Mouse (Mus musculus) left cerebral cortex, postnatal 25 days (tissue): ENCODE measurements at regions not wholly inside any gene's neighbourhood (a gene's known extent, or its start where the extent isn't known, plus 50 kb on each side); places are given as distances from the start of the nearest gene placed in this dataset.
A peak's percentile ranks its signal among the peaks of the same experiment; 100 is the strongest.
"Not testable (repeated sequence)": the region's sequence is repeated elsewhere in the genome, so short reads cannot be mapped to it uniquely, and the experiment has no call there.

Experiments used
- DNase-seq, 2 experiments: peaks; one replicate each; pipeline ENCODE4 v3.0.0; 2022; ENCODE audit warnings: low spot score in 2 of 2, mixed read lengths in 1 of 2
- intact Hi-C: fragments of 180-260 bp; cut with DNase I; formaldehyde crosslinking; loops from one replicate; pipeline ENCODE4 v1.15.1; 2025

- no peak for DNase-seq
- intact Hi-C loops: no loop called here
Measured at GRCm38 (mm10) chr16:20871726-20872125, 137.4 kb upstream of the Thpo start.

DNA sequence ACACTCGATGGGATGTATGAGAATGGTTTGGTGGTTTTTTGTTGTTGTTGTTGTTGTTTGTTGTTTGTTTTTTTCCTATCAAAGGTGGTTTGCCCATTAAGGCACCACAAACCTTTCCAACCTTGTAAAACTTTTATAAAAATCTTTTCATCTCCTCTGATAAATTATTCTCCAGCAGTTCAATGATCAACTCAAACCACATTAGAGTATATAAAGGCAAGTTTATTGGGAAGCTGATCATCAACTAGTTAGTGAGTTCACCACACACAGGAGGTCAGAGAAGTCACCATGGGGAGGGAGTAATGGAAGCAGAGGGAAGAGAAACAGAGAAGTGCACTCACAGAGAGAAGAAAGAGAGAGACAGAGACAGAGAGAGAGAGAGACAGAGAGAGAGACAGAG lies 132.5 kb upstream of the Thpo start:
- DNase-seq: no peak
- intact Hi-C loops: no loop called here

GRCm38 (mm10) chr16:20861256-20861655 lies 126.9 kb upstream of the Thpo start:
- intact Hi-C loops: no loop called here
- DNase-seq: no peak

DNA sequence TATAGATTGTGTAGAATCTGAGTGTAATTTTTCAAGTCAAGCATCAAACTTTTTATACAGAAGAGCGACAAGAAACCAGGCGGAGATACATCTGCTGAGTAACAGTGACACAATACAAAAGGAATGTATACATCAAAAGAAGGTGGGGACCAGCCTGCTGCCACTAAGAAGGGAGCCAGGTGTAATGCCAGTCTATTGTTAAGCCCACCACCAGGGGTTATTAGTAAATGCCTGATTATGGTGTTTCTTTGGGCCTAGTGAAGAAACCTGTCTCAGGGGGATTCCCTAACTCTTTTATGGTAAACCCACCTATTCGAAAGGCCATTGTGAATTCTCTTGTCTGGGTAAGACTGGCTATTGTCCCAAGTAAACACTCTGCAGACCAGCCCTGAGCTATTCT lies 126.3 kb upstream of the Thpo start:
- intact Hi-C loops: not testable (repeated sequence)

GRCm38 (mm10) chr16:20854696-20855213 lies 120.4 kb upstream of the Thpo start:
- intact Hi-C loops: no loop called here
- no peak for DNase-seq

More for the DNA sequence above, 126.3 kb upstream of the Thpo start:
- not testable (repeated sequence) for DNase-seq

GRCm38 (mm10) chr16:20838151-20838550 lies 103.8 kb upstream of the Thpo start:
- no peak for DNase-seq
- intact Hi-C loops: loop anchor here (10.0 kb wide), 1 partner anchor 557 kb away; no protein-coding TSS in a partner anchor

DNA sequence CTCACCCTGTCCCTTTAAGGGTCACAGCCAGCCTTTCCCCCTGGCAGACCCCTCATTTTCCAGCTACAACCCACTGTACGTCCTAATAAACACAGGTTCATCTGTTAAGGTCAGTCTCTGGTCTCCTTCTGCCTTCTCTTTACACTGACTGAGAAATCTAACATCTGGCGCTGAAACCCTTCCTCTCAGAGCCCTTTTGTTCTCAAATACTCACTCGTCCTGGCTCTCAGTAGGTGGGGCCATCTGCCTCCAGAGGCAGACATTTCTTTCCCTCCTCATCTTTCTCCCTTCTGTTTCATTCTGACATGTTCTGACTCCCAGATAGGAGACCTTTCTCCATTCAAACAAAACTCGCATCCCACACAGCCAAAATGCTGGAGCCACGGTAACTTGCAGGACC lies 102.6 kb upstream of the Thpo start:
- DNase-seq: no peak
- intact Hi-C loops: loop anchor here (10.0 kb wide), 1 partner anchor 558 kb away; no protein-coding TSS in a partner anchor

- intact Hi-C loops: loop anchor here (10.0 kb wide), 1 partner anchor 561 kb away; no protein-coding TSS in a partner anchor
- not testable (repeated sequence) for DNase-seq
Measured at GRCm38 (mm10) chr16:20833838-20834237, 99.5 kb upstream of the Thpo start.

DNA sequence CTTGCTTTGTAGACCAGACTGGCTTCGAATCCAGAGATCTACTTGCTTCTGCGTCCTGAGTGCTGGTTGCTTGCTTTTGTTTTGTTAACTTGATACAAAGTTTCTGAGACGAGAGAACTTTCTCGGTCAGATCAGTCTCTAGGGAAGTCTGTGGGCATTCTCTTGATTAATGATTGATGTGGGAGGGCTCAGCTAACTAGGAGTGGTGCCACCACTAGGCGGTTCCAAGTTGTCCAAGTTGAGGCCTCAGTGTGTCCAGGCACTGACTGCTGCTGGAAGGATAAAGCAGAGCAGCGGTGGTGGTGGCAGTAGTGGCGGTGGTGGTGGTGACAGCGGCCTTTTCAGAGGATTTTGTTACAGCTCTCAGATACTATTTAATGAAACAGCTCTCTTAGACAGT lies 99.0 kb upstream of the Thpo start:
- intact Hi-C loops: loop anchor here (10.0 kb wide), 1 partner anchor 562 kb away; no protein-coding TSS in a partner anchor
- no peak for DNase-seq

DNA sequence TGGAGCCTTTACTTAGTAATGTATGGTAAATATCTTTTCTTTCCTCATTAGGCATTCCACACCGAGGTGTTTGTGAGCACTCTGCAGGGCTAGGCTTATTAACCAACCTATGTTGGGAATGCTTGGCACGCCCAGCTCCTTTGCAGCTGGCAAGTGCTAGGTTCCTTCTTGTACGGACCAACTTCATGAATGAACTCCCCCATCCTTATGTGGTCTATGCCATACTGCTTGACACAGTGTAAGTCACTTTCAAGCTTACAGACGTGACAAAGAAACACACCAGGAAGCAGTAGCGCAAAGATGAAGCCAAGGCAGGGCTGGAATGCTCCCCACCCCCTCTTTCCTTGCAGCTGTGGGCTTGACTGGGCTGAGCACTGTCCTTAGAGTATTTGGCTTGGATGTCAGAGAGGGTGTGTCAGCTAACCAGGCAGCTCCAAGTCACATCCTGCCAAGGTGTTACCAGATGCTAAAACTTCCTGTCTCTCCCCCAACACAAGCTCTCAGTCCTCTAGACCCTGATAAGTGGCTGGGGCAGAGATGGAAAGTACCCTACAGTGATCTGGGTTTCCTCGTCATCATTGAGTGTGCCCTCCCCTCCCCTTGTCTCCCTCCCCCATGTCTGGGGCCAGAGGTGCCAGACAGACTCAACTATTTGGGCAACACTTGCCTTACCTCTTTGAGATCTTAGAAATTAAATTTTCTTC lies 95.6 kb upstream of the Thpo start:
- intact Hi-C loops: loop anchor here (10.0 kb wide), 1 partner anchor 565 kb away; no protein-coding TSS in a partner anchor
- DNase-seq: no peak

DNA sequence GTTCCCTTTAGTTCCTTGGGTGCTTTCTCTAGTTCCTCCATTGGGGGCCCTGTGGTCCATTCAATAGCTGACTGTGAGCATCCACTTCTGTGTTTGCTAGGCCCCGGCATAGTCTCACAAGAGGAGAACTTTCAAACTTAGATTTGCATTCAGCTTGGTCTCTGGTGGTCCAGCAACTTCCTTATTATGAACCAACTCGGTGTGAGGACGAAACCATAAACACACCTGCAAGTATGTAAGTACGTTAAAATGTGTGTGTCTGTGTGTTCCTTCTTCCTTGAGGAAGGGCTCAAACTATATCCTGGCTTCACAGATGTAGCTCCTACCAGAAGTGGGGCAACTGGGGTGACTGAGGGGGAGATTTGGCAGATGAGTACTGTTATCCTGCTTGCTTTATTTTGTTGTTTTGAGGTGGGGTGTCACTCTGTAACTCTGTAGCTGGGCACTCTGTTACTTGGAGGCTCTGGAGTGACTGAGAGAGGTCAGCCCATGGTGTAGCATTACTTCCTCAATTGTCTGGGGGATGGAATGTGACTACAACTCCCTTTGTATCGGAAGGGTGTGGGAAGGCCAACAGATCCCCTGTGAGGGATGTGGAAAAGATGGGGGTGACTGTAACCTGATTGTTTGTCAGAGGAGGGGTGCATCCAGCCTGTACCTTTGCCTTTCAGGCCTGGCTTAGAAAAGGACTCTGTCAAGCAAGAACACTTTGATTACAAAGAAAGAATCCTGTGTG lies 94.9 kb upstream of the Thpo start:
- intact Hi-C loops: no loop called here
- DNase-seq: no peak

GRCm38 (mm10) chr16:20824226-20824625 lies 89.9 kb upstream of the Thpo start:
- intact Hi-C loops: loop anchor here (1.0 to 5.0 kb wide), 6 partner anchors 73 to 358 kb away; partner anchors contain the start of genes Clcn2 and Polr2h
- peak; percentile 72 to 97 for DNase-seq

DNA sequence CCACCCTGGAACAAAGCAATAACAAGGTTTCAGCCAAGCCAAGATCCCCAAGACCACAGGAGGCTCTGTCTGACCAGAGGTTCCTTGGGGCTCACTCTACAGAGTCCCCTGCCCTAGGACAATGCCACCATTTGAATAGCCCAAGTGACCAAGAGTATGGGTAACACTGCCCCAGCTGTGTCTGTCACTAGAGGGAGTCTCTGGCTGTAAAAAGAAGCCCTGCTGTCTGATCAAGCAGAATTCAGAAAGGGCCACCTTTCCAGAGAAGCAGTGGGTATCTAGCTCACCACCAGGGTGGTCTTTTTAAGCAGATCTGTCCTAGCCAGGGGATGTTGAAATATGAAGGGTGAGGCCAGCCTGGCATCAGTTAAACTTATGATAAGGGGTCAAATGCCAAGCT lies 86.6 kb upstream of the Thpo start:
- peak in 1 of 2 experiments; percentile 38 for DNase-seq

GRCm38 (mm10) chr16:20819568-20819967 lies 85.3 kb upstream of the Thpo start:
- intact Hi-C loops: no loop called here
- DNase-seq: no peak

More for the DNA sequence above, 86.6 kb upstream of the Thpo start:
- intact Hi-C loops: loop anchor here (5.0 kb wide), 2 partner anchors 76 to 104 kb away; partner anchors contain the start of genes Clcn2 and Polr2h

- intact Hi-C loops: no loop called here
- no peak for DNase-seq
Measured at GRCm38 (mm10) chr16:20818711-20819189, 84.4 kb upstream of the Thpo start.

DNA sequence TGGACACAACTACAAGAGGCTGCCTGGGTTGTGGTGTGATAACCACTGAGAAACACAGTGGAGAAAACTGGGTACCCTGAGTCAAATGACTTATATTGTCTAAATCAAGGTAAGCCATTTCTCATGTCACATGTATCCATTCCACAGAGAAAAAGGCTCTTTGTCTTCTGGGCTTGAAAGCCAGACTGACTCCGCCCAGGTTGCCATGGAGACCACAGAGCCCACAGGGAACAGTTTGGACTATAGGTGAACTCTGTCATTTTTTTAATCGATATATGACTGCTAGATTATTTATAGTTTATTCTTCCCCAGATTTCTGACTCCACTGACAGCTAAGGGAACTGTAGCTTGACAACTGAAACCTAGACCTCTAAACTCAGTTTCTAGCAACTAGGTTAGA lies 80.7 kb upstream of the Thpo start:
- DNase-seq: no peak
- intact Hi-C loops: no loop called here

DNA sequence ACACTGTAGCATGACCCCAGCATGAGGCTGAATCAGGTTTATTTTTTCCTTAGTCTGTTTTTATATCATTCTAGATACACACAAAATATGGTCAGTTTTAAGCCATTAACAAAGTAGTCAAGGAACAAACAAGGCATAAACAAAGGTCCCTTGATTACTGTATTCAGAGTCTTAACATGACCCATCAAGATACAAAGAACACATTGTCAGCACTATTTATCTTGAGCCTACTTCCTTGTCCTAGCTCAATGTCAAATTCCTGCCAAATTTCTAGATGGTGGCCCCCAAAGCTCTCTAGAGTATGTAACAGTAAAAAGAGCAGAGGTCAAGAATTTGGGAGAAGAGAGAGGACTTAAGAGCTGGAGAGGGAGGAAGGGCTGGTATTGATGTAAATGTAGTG lies 79.9 kb upstream of the Thpo start:
- no peak for DNase-seq
- intact Hi-C loops: no loop called here

GRCm38 (mm10) chr16:20812025-20812424 lies 77.7 kb upstream of the Thpo start:
- intact Hi-C loops, DNase-seq: not testable (repeated sequence)

DNA sequence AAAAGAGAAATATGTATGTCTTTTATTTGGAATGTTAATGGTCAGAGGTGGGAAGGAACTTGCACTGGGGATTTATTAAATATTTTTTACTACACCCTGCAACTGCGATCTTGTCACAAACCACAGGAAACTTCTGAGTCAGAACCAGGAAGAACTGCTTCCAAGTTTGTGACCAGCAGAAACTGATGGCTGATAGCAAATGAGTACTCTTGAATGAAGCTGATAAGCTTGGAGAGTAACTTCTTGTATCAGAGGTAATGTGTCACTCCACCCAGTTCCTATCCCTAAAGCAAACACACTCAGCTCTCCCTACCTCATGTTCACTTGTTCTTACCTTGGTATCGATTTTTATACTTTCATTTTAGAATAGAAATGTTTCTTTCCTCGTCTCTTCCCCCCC lies 76.0 kb upstream of the Thpo start:
- no peak for DNase-seq
- intact Hi-C loops: no loop called here

DNA sequence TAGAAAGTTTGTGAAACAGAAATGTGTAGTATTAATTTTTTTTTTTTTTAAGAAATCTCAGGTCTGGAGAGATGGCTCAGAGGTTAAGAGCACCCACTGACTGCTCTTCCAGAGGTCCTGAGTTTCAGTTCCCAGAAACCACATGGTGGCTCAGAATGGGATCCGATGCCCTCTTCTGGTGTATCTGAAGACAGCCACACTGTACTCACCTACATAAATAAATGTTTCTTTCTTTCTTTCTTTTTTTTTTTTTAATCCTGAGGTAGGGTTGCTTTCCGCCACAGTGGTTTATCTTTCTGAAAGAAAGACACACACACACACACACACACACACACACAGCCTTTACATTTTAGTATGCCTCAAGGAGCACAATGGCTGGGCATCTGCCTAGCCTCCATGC lies 74.0 kb upstream of the Thpo start:
- intact Hi-C loops: no loop called here
- DNase-seq: no peak
